Mouse (Mus musculus): ENCODE results near the gene Proser2. TPM values are rescaled to one million over a fixed set of nuclear protein-coding genes. Genes with fewer than 3 reads are reported as not detected.

Gene Proser2
- polyA plus RNA-seq (2012; rRNA removed): 7.9 and 8.1 TPM in 2 replicates

- WGBS: under 1% methylated on average over 83 of the region's 83 CpGs
- peak; percentile 71 for DNase-seq (ENCODE audit: low read depth, low spot score)
These were observed at the start of gene Proser2 for GRCm38 (mm10) chr2:6129555-6130355. TSS of gene Proser2 (minus strand) at chr2:6130211.

DNA sequence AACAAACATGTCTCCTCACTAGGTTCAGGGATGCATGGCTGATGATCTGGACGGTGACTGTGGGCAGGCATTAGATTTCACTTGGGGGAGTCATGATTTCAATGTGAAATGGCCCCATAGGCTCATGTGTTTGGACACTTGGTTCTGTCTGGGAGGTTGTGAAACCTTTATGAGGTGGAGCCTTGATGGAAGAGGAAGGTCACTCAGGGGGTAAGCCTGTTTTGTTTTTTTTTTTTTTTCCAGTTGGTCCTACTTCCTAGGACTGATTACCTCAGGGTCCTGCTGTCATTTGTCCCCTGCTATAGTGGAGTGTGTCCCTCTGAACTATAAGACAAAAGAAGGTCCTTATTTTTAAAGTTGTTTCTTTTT, 49.7 kb upstream of the Proser2 start:
- 67% methylated on average over 1 of the region's 1 CpGs for WGBS
- no peak for DNase-seq (ENCODE audit: low read depth, low spot score)

GRCm38 (mm10) chr2:6178901-6179748, 49.1 kb upstream of the Proser2 start:
- DNase-seq (ENCODE audit: low read depth, low spot score): no peak
- 79% methylated on average over 16 of the region's 16 CpGs for WGBS

DNA sequence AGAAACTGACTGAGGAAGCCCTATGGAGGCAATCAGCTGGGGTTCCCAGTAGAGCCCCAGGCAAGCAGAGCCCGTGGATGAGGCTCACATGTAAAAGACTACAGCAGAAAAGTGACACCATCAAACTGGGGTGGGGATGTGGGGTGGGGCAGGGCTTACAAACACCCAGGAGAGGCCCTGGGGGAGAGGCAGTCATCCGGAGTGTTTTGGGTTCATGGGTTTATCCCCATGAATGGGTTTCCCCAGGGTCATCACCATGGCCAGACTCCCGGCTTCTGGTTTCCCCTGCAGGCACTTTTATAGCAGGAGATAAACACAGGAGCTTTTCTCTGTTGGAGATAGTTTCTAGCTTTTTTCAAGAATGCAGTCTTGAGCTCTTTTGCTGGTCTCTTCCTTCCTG, 43.0 kb upstream of the Proser2 start:
- DNase-seq (ENCODE audit: low read depth, low spot score): no peak
- whole genome bisulfite sequencing: 39% methylated on average over 3 of the region's 3 CpGs

DNA sequence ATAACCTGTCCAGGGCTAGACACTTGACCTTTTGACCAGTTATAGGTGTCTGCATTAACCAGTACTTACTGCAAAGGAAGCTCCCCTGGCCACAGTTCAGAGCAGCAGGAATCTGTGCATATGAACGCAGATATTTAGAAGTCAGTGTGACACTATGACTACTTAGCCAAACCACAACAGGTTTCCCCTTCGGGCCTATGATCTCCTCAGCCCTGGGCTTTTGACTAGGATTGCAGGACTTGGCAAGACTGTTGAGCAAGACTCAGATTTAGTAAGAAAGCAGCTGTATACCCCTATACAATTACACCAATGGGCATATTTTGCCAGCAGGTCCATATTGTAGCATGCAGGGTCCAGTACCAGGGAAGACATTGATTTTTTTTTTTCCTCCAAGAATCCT, 38.5 kb upstream of the Proser2 start:
- WGBS: 80% methylated on average over 2 of the region's 2 CpGs

DNA sequence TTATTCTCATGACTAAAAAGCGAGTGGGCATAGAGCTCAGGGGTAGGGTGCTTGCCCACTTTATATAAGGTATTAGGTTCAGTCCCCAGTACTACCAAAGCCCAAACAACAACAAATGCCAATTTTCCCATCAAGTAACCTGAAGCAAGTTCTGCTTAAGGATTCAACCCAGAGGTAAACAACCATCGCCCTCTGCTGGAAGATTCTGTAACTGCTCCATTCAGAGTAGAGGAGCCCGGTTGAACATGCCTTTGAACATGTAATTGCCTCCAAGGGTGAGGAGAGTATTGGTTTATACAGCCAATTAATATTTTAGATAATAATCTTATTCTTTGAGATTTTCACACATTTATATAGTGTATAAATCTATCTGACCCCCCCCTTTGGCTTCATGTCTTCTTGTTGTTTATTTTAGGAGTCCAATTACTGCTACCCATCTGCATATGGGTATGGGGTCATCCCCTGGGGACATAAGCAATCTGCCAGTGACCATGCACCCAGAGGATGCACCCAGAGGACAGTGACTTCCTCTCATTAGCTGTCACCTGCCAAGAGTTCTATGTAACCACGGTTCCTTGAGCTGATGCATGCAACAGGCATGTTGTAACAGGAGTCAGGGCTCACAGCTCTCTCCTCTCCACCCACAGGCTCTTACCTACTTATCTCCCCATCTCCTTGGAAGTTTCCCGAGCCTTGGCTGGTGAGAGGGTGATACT, 38.0 kb upstream of the Proser2 start:
- WGBS: 23% methylated on average over 5 of the region's 5 CpGs
- DNase-seq (ENCODE audit: low read depth, low spot score): peak; percentile 57

More for the DNA sequence above, 38.5 kb upstream of the Proser2 start:
- no peak for DNase-seq (ENCODE audit: low read depth, low spot score)

- no peak for DNase-seq (ENCODE audit: low read depth, low spot score)
- 54% methylated on average over 6 of the region's 6 CpGs for WGBS
These were observed 35.8 kb upstream of the Proser2 start for GRCm38 (mm10) chr2:6165771-6166170.

DNA sequence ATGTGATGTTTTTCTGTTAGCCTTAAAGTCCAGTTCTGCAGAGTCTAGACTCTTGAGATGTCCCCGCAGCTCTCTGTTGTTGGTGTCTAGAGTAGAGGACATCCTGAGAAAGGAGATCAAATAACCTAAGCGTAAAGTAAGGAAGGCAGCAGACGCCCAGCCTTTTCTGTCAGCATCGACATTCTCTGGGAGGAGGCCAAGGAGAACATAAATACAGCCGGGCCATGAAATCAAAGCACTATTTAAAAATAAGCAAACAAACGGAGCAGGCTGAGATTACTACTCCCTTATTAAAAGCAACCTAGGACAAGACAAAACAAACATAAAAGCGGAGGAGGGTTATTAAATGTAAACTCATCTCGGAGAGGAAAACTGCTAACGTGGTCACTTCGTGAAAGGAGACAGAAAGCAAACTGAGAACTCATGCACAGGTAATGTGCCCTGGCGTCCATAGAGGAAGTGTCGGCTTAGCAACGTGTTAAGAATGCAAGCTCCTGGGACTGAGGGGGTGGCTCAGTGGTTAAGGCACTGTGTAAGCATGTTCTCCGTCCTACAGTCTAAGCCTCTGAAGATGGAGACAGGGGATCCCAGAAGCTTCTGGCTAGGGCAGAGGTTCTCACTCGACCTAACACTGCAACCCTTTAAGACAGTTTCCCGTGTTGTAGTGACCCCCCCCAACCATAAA, 34.7 kb upstream of the Proser2 start:
- WGBS: 14% methylated on average over 16 of the region's 16 CpGs
- DNase-seq (ENCODE audit: low read depth, low spot score): no peak

DNA sequence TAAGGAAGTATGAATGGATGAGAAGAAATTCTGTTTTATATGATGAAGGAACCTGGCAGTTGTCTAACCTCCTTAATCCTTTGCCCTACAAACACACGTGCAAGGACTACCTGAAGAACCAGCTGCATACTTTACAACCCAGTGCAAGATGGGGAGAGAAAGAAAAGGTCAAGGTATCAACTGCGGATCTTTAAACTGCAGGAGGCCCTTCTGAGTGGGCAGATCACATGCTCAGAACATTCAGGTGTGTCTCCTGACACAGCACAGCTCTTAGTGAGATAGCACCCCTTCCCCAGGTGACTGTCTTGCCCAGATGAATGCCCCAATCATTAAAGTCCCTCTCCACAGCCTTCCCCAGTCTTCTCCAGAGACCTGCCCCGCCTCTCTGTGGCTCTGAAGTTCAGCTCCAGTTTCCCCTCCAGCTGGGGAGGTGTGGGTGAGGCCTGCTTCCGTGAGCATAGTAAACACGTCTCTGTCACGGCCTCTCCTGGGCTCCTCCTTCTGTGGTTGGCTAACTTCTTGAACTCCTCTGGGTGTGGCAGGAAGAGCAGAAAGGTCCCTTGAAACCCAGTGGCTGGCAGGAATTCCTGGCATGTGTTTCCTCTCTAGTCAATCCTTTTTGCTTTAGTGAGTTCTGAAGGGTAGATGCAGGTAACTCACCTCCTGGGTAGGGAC, 32.5 kb upstream of the Proser2 start:
- 16% methylated on average over 6 of the region's 6 CpGs for WGBS
- DNase-seq (ENCODE audit: low read depth, low spot score): peak; percentile 84

DNA sequence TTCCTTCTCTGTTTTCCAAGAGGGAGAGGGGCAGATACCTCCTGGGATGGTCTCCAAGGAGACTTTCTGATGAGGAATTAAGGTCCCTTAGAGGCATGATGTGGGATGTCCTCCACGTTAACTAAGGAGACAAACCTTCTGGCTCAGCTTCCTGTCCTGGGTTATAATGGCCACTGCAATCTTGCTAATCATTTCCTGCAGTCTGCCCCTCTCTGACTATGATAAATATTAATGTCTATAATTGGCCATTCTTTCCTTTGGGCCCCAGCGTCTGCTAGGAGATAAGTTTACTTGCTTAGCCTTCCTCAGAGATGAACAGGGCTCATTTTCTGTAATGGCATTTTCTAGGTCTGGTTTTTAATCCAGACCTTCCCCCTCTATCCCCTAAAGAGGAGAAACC, 29.7 kb upstream of the Proser2 start:
- DNase-seq (ENCODE audit: low read depth, low spot score): no peak
- 60% methylated on average over 2 of the region's 2 CpGs for WGBS

GRCm38 (mm10) chr2:6159219-6159618, 29.2 kb upstream of the Proser2 start:
- DNase-seq (ENCODE audit: low read depth, low spot score): no peak
- WGBS: 94% methylated on average over 9 of the region's 9 CpGs

DNA sequence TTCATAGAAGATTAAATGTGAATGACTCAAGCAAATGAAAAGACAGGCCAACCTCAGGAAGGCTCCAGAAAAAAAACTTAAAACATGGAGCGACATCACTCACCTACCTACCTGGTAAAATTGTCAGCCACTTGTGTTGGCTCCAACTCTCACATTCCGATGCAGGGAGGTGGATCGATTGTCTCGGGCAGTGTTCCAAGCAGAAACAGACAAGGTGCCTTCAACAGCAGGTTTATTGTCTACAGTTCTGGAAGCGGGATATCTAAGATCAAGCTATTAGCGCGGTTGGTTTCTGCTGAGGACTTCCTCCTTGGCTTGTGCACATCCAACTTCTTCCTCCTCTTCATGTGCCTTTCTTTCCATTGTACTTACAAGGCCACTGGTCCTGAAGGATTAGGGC, 27.6 kb upstream of the Proser2 start:
- DNase-seq (ENCODE audit: low read depth, low spot score): peak; percentile 62
- 31% methylated on average over 7 of the region's 7 CpGs for WGBS

GRCm38 (mm10) chr2:6157208-6157607, 27.2 kb upstream of the Proser2 start:
- WGBS: 58% methylated on average over 4 of the region's 4 CpGs
- DNase-seq (ENCODE audit: low read depth, low spot score): no peak

DNA sequence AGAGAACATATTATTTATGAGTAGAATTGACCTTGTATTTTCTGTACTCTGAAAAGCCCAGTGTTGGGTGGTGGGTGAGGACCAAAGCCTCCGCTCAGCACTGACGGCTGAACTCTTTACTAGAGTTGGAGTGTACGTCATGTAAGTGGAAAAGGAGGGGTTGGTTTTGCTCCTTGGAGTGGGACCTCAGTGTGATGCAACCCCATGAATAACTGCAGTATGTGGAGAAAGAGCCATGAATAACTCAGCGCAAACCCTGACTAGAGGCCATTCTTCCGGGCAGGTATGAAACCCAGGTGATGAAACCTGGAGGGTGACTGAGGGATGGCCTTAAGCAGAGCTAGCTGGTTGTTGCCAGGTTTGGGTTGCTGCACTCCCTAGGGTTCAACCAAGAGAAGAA, 19.8 kb upstream of the Proser2 start:
- WGBS: 91% methylated on average over 5 of the region's 5 CpGs
- no peak for DNase-seq (ENCODE audit: low read depth, low spot score)

DNA sequence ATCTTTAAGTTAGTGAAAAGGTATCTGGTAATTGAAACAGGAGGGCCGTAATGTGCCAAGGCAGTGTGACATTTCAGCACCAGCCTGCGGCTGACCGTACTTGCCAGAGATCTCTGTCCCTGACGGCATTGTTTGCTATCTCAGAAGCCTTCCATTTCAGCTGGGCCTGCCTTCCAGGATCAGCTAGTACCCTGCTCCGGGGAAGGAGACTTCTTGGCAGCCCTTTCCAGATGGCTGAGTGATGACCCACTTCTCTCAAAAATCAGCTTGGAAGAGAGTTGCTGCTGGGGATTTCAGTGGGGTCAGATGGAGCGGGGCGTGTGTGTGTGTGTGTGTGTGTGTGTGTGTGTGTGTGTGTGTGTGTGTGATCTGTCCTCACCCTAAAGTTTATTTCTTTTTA, 16.9 kb upstream of the Proser2 start:
- 84% methylated on average over 7 of the region's 7 CpGs for WGBS
- no peak for DNase-seq (ENCODE audit: low read depth, low spot score)

DNA sequence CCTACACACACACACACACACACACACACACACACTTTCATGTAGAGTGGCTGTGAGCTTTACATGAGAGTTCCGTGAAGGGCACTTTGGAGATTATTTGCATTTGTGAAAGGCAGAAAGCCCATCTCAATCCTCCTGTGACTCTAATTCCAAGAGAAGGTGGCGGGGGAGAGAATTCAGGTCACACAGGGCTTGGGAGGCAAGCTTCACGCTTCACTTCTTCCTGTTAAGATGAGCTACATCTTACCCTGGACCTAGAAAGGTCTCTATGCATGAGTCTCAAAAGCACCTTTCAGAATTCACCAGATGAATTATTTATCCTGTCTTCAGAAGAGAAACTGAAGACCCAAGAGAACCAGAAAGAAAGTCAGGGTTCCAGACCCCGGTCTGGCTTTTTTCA, 16.2 kb upstream of the Proser2 start:
- WGBS: 93% methylated on average over 4 of the region's 4 CpGs
- no peak for DNase-seq (ENCODE audit: low read depth, low spot score)

GRCm38 (mm10) chr2:6145611-6146010, 15.6 kb upstream of the Proser2 start:
- no peak for DNase-seq (ENCODE audit: low read depth, low spot score)
- 72% methylated on average over 10 of the region's 10 CpGs for WGBS

DNA sequence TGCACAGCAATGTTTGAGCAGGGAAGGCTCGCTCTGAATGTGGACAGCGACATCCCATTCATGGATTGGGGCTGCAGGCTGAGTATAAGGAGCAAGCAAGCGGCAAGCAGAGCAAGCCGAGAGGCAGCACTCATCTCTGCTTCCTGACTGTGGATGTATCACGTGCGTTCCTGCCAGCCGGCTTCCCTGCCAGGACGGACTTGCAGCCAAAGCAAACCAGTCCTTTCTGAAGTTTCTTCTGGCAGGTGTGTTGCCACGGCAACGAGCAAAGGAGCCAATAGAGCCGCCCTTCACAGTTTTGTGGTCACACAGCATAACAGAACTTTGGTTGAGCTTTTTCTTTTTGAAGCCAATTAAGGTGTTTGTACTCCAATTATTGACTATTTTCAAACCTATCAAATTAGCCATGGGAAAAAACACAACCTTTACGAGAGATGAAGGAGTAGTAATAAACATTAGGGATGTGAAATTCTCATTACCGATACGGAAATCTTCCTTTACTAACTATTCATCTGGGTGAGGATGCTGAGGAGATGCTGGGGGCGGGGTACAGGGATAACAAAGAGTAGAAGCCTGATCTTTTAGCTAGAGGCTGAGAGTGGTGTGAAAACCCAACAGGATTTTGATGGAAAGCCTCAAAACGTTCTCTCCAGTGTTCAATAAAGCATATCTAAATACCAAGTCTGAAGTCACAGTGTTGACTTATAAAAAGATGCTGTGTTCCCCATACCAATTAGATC, 13.1 kb upstream of the Proser2 start:
- WGBS: 63% methylated on average over 16 of the region's 16 CpGs
- DNase-seq (ENCODE audit: low read depth, low spot score): no peak

All from large intestine, adult 2 months (tissue).